8 mouse cellular contexts compared by ENCODE assay signal in the genomic region with DNA sequence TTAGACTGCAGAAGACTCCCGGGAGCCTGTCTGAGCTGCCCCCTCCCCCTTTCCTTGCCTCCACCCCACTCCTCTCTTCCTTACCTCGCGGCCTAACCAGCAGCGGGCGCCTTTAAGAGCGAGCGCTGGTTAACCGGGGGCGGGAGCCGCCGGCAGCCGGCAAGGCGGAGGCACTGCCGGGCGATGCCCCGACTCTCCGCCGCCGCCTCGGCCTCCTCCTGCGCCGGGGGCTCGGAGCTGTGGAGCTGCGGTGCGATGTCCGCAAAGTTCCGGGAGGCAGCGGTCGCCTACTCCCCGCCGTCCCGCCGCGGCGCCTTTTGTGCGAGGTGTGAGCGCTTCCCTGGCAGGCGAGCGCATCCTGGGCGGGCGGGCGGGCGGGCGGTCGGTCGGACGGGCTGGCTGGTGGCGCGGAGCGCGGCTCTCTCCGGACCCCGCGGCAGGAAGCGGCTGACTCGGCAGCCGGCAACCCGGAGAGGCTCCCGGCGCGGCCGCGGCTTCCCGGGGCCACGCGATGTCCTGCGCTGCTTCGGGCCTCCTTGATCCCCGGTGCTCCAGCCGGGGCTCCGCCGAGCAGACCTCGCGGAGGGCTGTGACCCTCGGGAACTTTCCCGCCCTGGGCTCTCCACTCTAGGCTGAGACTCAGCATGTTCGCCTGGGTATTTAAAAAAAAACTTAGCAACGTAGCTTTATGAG. TPM values are rescaled to one million over a fixed set of nuclear protein-coding genes. Genes with fewer than 3 reads are reported as not detected.
DNase-seq lines count a peak whose midpoint lies in the region; ATAC-seq and TF ChIP-seq lines count a peak whose summit lies in the region.

TSS of gene Gpr63 (plus strand) at position 109 of the 693 bp plus-strand sequence.

- under 1% methylated on average over 78 of the region's 78 CpGs for WGBS in lung, adult 2 months

- H3K9ac ChIP-seq in ES-E14 (ENCODE audit: insufficient read depth, low read depth, low read length, poor library complexity, severe bottlenecking): peak within 1 kb of the TSS; percentile 93

- no peak for TF ChIP-seq POLR2A in lung, adult 2 months (IDR thresholded peaks at IDR 0.05; ENCODE audit: borderline replicate concordance, extremely low read depth, low read depth, low read length)

- peak within 1 kb of the TSS; percentile 67 to 83 for H3K4me3 ChIP-seq in ES-E14 (ENCODE audit: insufficient read depth in 1 of 2, low read depth in 1 of 2, low read length in 2 of 2, poor library complexity in 1 of 2, severe bottlenecking in 1 of 2)
- peak within 1 kb of the TSS; percentile 49 for H3K4me3 ChIP-seq in lung, adult 2 months (replicated peaks; ENCODE audit: extremely low read depth, low read depth, low read length)

- peak; percentile 94 for ATAC-seq in frontal cortex, adult (ENCODE audit: low TSS enrichment)

- in situ Hi-C loops in ES-E14 (cut with MboI; ENCODE audit: low sequenced_read_pairs in 2 of 2, unreplicated experiment in 2 of 2): no loop called here

- peak; percentile 65 for DNase-seq in ES-E14 (ENCODE audit: low read depth, low spot score)
- peak; percentile 72 for DNase-seq in cerebellum, adult 8-10 months
- peak; percentile 76 for DNase-seq in heart, postnatal 4 days
- peak; percentile 47 to 63 for DNase-seq in layer of hippocampus, adult 8-10 months (ENCODE audit: low spot score in 2 of 2)
- DNase-seq in lung, adult 2 months: peak; percentile 59
- DNase-seq in ovary, postnatal 10 days (ENCODE audit: low spot score): peak; percentile 60
- DNase-seq in thymus, postnatal 4 days: peak; percentile 45

- no peaks in the 10 kb centered on the region for H3K36me3 ChIP-seq in ES-E14 (ENCODE audit: control insufficient read depth, insufficient read depth, low read length, poor library complexity, severe bottlenecking)

- H3K4me1 ChIP-seq in ES-E14 (ENCODE audit: control insufficient read depth in 2 of 2, insufficient read depth in 2 of 2, low read length in 2 of 2, poor library complexity in 1 of 2): no peaks in the 10 kb centered on the region; a peak in 2 of 4 replicates
- peaks cover 3% of the 10 kb centered on the region for H3K4me1 ChIP-seq in lung, adult 2 months (ENCODE audit: control insufficient read depth, insufficient read depth, low read length)

- no peaks in the 10 kb centered on the region for H3K9me3 ChIP-seq in ES-E14 (ENCODE audit: control insufficient read depth, insufficient read depth, low read depth, low read length)

- no peak for TF ChIP-seq CTCF in lung, adult 2 months (IDR thresholded peaks at IDR 0.05; ENCODE audit: insufficient read depth, low read length)

- H3K27ac ChIP-seq in ES-E14 (ENCODE audit: insufficient read depth, low read depth, low read length, poor library complexity, severe bottlenecking): no peak within 1 kb of the TSS

TF ChIP-seq in ES-E14, 5 proteins besides CTCF, POLR2A, EP300 and RAD21:
- no peak for TF ChIP-seq CHD2 (IDR thresholded peaks at IDR 0.05; ENCODE audit: low read depth, low read length)
- no peak for TF ChIP-seq HCFC1 (IDR thresholded peaks at IDR 0.05; ENCODE audit: borderline replicate concordance, insufficient read depth, low read length)
- TF ChIP-seq ZNF384 (IDR thresholded peaks at IDR 0.05; ENCODE audit: low read depth, low read length): no peak
- no peak for TF ChIP-seq ZC3H11A (IDR thresholded peaks at IDR 0.05; ENCODE audit: borderline replicate concordance, low read depth, low read length)
- no peak for TF ChIP-seq MAFK (IDR thresholded peaks at IDR 0.05; ENCODE audit: insufficient read depth, low read depth, low read length)

RNA-seq across cellular contexts. Expression of gene Gpr63, which starts in this region (rescaled TPM):
- total RNA-seq in ES-E14 (2012; rRNA removed): 2.1 and 2.9 TPM in 2 replicates
- total RNA-seq in heart, postnatal 4 days (2021): 1 to 10 TPM; 3.2 to 4.2 TPM
- total RNA-seq in layer of hippocampus, adult 8-10 months (2022): 10 to 100 TPM; 28.6 to 44.0 (median 37.5) TPM
- polyA plus RNA-seq in lung, adult 2 months (2012; rRNA removed): 1.1 and 2.7 TPM in 2 replicates
